Comparison of ENCODE assay signal across 17 mouse cellular contexts in the genomic region with DNA sequence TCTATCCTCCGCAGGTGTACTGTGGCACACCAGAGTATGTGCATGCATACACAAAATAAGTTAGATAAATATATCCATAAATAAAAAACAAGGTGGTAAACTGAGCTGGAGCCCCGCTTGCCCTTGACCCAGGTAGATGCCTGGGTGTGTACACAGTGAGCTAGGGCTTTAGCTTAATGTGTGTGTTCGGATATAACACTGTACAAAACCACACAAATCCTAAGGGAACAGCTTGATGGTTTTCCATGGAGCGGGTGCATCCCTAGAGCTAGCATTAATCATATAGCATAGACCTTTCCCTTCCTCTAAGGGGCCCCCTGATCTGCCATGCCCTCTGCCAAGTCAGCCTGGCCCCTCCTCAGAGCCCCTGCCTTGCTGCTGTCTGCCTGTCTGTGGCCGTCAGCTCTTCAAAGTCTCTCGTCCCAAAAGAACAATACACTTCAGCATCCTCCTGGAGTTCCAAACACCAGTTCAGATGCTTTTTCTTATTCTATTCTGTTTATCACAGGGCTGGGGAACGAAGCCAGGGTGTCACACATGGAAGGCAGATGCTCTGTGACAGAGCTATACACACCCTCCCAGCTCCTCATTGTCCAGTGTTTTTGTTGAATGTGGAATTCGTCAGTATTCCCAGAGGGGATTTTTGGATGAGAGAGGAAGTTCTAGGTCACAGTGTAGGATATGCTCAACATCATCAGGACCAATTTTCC.
DNase-seq lines count a peak whose midpoint lies in the region; ATAC-seq lines count a peak whose summit lies in the region.
"Had no signal": no experiment of that assay in that cellular context is flagged by ENCODE, and none has a peak within 500 bp of the region (broad histone marks: within the 10 kb centered on the region; RNA-seq: fewer than 3 reads in every experiment).

No protein-coding gene starts in this region.

- no peak for DNase-seq in lung, postnatal 4 days
- DNase-seq in hindbrain, embryonic 14.5 days (ENCODE audit: low spot score) = no peak
- no peak for DNase-seq in adrenal gland, postnatal 36 days
- no peak for DNase-seq in right cerebral cortex, adult 2 months (ENCODE audit: low spot score in 2 of 2)
- DNase-seq: adrenal gland, adult 2 months; cerebellum, adult 18-20 months; kidney, adult 2 months; kidney, postnatal 36 days had no signal

- no peak overlapping the region for H3K27ac ChIP-seq in lung, embryonic 16.5 days (ENCODE audit: low read length)
- no peak overlapping the region for H3K27ac ChIP-seq in embryonic facial prominence, embryonic 15.5 days (replicated peaks)
- peak overlapping the region; percentile 67 for H3K27ac ChIP-seq in hindbrain, embryonic 14.5 days
- peak overlapping the region; percentile 24; the same call in 1 of the 2 replicates for H3K27ac ChIP-seq in midbrain, embryonic 16.5 days (ENCODE audit: low read length)
- H3K27ac ChIP-seq: heart, embryonic 15.5 days; hindbrain, embryonic 15.5 days; macrophage had no signal

- no peaks in the 10 kb centered on the region for H3K36me3 ChIP-seq in lung, embryonic 16.5 days (ENCODE audit: control insufficient read depth, insufficient read depth, low read length)
- no peaks in the 10 kb centered on the region for H3K36me3 ChIP-seq in embryonic facial prominence, embryonic 15.5 days
- H3K36me3 ChIP-seq in hindbrain, embryonic 14.5 days (replicated peaks; ENCODE audit: control insufficient read depth, insufficient read depth) = no peaks in the 10 kb centered on the region
- no peaks in the 10 kb centered on the region for H3K36me3 ChIP-seq in midbrain, embryonic 16.5 days (ENCODE audit: control insufficient read depth, insufficient read depth, low read length)
- H3K36me3 ChIP-seq: G1E; heart, embryonic 15.5 days; hindbrain, embryonic 15.5 days had no signal

- H3K9ac ChIP-seq in lung, embryonic 16.5 days (ENCODE audit: low read length) = no peak overlapping the region
- H3K9ac ChIP-seq in embryonic facial prominence, embryonic 15.5 days = no peak overlapping the region
- no peak overlapping the region for H3K9ac ChIP-seq in hindbrain, embryonic 14.5 days
- H3K9ac ChIP-seq in midbrain, embryonic 16.5 days (ENCODE audit: low read depth, low read length) = no peak overlapping the region
- H3K9ac ChIP-seq: heart, embryonic 15.5 days; hindbrain, embryonic 15.5 days had no signal

- H3K27me3 ChIP-seq in lung, embryonic 16.5 days (ENCODE audit: control insufficient read depth, insufficient read depth, low read depth, low read length) = no peaks in the 10 kb centered on the region
- no peaks in the 10 kb centered on the region for H3K27me3 ChIP-seq in embryonic facial prominence, embryonic 15.5 days
- H3K27me3 ChIP-seq in hindbrain, embryonic 14.5 days (ENCODE audit: control insufficient read depth, insufficient read depth, low read length) = no peaks in the 10 kb centered on the region
- no peaks in the 10 kb centered on the region for H3K27me3 ChIP-seq in midbrain, embryonic 16.5 days (ENCODE audit: control insufficient read depth, insufficient read depth, low read depth, low read length)
- H3K27me3 ChIP-seq: heart, embryonic 15.5 days; hindbrain, embryonic 15.5 days had no signal

- no peak overlapping the region for H3K4me2 ChIP-seq in lung, embryonic 16.5 days (ENCODE audit: low read depth, low read length)
- no peak overlapping the region for H3K4me2 ChIP-seq in embryonic facial prominence, embryonic 15.5 days (replicated peaks)
- no peak overlapping the region for H3K4me2 ChIP-seq in hindbrain, embryonic 14.5 days (replicated peaks)
- H3K4me2 ChIP-seq in midbrain, embryonic 16.5 days (ENCODE audit: low read length) = no peak overlapping the region
- H3K4me2 ChIP-seq: heart, embryonic 15.5 days; hindbrain, embryonic 15.5 days; liver, embryonic 11.5 days had no signal

- 49% methylated on average over 8 of the region's 8 CpGs for WGBS in lung, embryonic 16.5 days
- 44% methylated on average over 8 of the region's 8 CpGs for WGBS in embryonic facial prominence, embryonic 15.5 days
- WGBS in hindbrain, embryonic 14.5 days = 38% methylated on average over 8 of the region's 8 CpGs
- 50% methylated on average over 8 of the region's 8 CpGs for WGBS in midbrain, embryonic 16.5 days

- H3K9me3 ChIP-seq in lung, embryonic 16.5 days (ENCODE audit: control insufficient read depth, low read length) = no peaks in the 10 kb centered on the region
- H3K9me3 ChIP-seq in embryonic facial prominence, embryonic 15.5 days (replicated peaks) = no peaks in the 10 kb centered on the region
- no peaks in the 10 kb centered on the region for H3K9me3 ChIP-seq in hindbrain, embryonic 14.5 days (ENCODE audit: control insufficient read depth, low read length)
- no peaks in the 10 kb centered on the region for H3K9me3 ChIP-seq in midbrain, embryonic 16.5 days (replicated peaks; ENCODE audit: control insufficient read depth, low read length, poor library complexity, severe bottlenecking)
- H3K9me3 ChIP-seq: heart, embryonic 15.5 days; hindbrain, embryonic 15.5 days had no signal

- no peak overlapping the region for H3K4me3 ChIP-seq in lung, embryonic 16.5 days (ENCODE audit: low read length)
- H3K4me3 ChIP-seq in embryonic facial prominence, embryonic 15.5 days (replicated peaks) = no peak overlapping the region
- H3K4me3 ChIP-seq in hindbrain, embryonic 14.5 days (replicated peaks; ENCODE audit: low read length) = no peak overlapping the region
- no peak overlapping the region for H3K4me3 ChIP-seq in midbrain, embryonic 16.5 days (ENCODE audit: low read depth, low read length)
- H3K4me3 ChIP-seq: heart, embryonic 15.5 days; hindbrain, embryonic 15.5 days; myocyte had no signal

- no peaks in the 10 kb centered on the region for H3K4me1 ChIP-seq in lung, embryonic 16.5 days (replicated peaks; ENCODE audit: control insufficient read depth, insufficient read depth, low read length)
- H3K4me1 ChIP-seq in embryonic facial prominence, embryonic 15.5 days = peaks cover 7% of the 10 kb centered on the region; the same call in 1 of the 2 replicates
- peaks cover 13% of the 10 kb centered on the region for H3K4me1 ChIP-seq in hindbrain, embryonic 14.5 days (replicated peaks; ENCODE audit: control insufficient read depth, insufficient read depth, low read length)
- peaks cover 18% of the 10 kb centered on the region for H3K4me1 ChIP-seq in midbrain, embryonic 16.5 days (ENCODE audit: control insufficient read depth, insufficient read depth, low read length)
- H3K4me1 ChIP-seq: heart, embryonic 15.5 days had no signal

- 0 out of 2 replicates have a peak, but pooled peaks have one; percentile 31 for ATAC-seq in lung, embryonic 16.5 days (ENCODE audit: low read depth)
- ATAC-seq in embryonic facial prominence, embryonic 15.5 days (ENCODE audit: insufficient number of reproducible peaks, low FRiP score, low TSS enrichment, low read depth) = peak; percentile 54; the same call in 1 of the 2 replicates
- no peak for ATAC-seq in hindbrain, embryonic 14.5 days (ENCODE audit: low FRiP score)
- peak; percentile 62; the same call in 1 of the 2 replicates for ATAC-seq in midbrain, embryonic 16.5 days

Comparison
In these comparisons a context has a peak if more than half of its experiments do, and no peak if none do; other contexts are left out.
1. H3K27ac ChIP-seq: peak in hindbrain, embryonic 14.5 days (single experiment) and midbrain, embryonic 16.5 days (single experiment); none in lung, embryonic 16.5 days (single experiment) and embryonic facial prominence, embryonic 15.5 days (single experiment).